Mouse (Mus musculus): Measurements from ENCODE around the gene Tmem151b.
A peak's percentile ranks its signal among the peaks of the same experiment; 100 is the strongest.

The Tmem151b gene

GRCm38 (mm10) chr17:45564531-45565084 is 15.1 kb upstream of the Tmem151b start:
- DNase-seq (ENCODE audit: low read depth): no peak

- DNase-seq (ENCODE audit: low read depth): peak; percentile 80
Measured at GRCm38 (mm10) chr17:45563655-45564530, 14.4 kb upstream of the Tmem151b start, which contains the start of gene Slc35b2. TSS of gene Slc35b2 (plus strand) at chr17:45563874.

- DNase-seq (ENCODE audit: low read depth): no peak
Measured at GRCm38 (mm10) chr17:45563216-45563615, 13.7 kb upstream of the Tmem151b start.

GRCm38 (mm10) chr17:45559732-45560525 is 10.5 kb upstream of the Tmem151b start:
- no peak for DNase-seq (ENCODE audit: low read depth)

GRCm38 (mm10) chr17:45557998-45558862 is 8.8 kb upstream of the Tmem151b start:
- no peak for DNase-seq (ENCODE audit: low read depth)

- no peak for DNase-seq (ENCODE audit: low read depth)
Measured at GRCm38 (mm10) chr17:45557246-45557824, 7.9 kb upstream of the Tmem151b start.

GRCm38 (mm10) chr17:45556514-45557245 is 7.2 kb upstream of the Tmem151b start:
- no peak for DNase-seq (ENCODE audit: low read depth)

GRCm38 (mm10) chr17:45556107-45556489 is 6.6 kb upstream of the Tmem151b start:
- DNase-seq (ENCODE audit: low read depth): no peak

GRCm38 (mm10) chr17:45555452-45556106 is 6.1 kb upstream of the Tmem151b start, which contains the start of gene Nfkbie:
TSS of gene Nfkbie (plus strand) at chr17:45555703.
- DNase-seq (ENCODE audit: low read depth): peak; percentile 74

- DNase-seq (ENCODE audit: low read depth): no peak
Measured at GRCm38 (mm10) chr17:45554420-45554819, 4.9 kb upstream of the Tmem151b start.

GRCm38 (mm10) chr17:45553065-45553464 is 3.6 kb upstream of the Tmem151b start:
- no peak for DNase-seq (ENCODE audit: low read depth)

GRCm38 (mm10) chr17:45551816-45552451 is 2.5 kb upstream of the Tmem151b start:
- peak; percentile 32 for DNase-seq (ENCODE audit: low read depth)

GRCm38 (mm10) chr17:45551249-45551796 is 1.8 kb upstream of the Tmem151b start:
- no peak for DNase-seq (ENCODE audit: low read depth)

GRCm38 (mm10) chr17:45550253-45550652 is 776 bp upstream of the Tmem151b start:
- no peak for DNase-seq (ENCODE audit: low read depth)

GRCm38 (mm10) chr17:45548541-45549512 is 650 bp downstream of the Tmem151b start:
- DNase-seq (ENCODE audit: low read depth): no peak

- no peak for DNase-seq (ENCODE audit: low read depth)
Measured at GRCm38 (mm10) chr17:45547461-45548190, 1.9 kb downstream of the Tmem151b start.

- no peak for DNase-seq (ENCODE audit: low read depth)
Measured at GRCm38 (mm10) chr17:45546941-45547340, 2.5 kb downstream of the Tmem151b start.
